Mouse (Mus musculus) midbrain, embryonic 15.5 days (tissue): Measurements from ENCODE around the gene Dpm1. TPM values are rescaled to one million over a fixed set of nuclear protein-coding genes. Genes with fewer than 3 reads are reported as not detected.
A peak's percentile ranks its signal among the peaks of the same experiment; 100 is the strongest.

Experiments used
- ATAC-seq: fragments of 200-750 bp; cut with Nextera tagmentation; replicated peaks from 2 replicates; pipeline ENCODE4 v1.8.0; 2017; ENCODE audit warnings: moderate TSS enrichment
- H3K27ac ChIP-seq: fragments of 300-500 bp; sonication (generic); 2 replicates; pipeline ENCODE4 v1.5.1; 2015; ENCODE audit warnings: mild to moderate bottlenecking, inconsistent platforms
- H3K27me3 ChIP-seq: fragments of 300-500 bp; sonication (generic); replicated peaks from 2 replicates; pipeline ENCODE4 v1.6.1; 2015; ENCODE audit warnings: inconsistent platforms
- H3K36me3 ChIP-seq: fragments of 300-500 bp; sonication (generic); replicated peaks from 2 replicates; pipeline ENCODE4 v1.6.1; 2015; ENCODE audit warnings: inconsistent platforms
- H3K4me1 ChIP-seq: fragments of 300-500 bp; sonication (generic); 2 replicates; pipeline ENCODE4 v1.6.1; 2015; ENCODE audit warnings: inconsistent platforms
- H3K4me2 ChIP-seq: fragments of 300-500 bp; sonication (generic); 2 replicates; pipeline ENCODE4 v1.6.1; 2015; ENCODE audit warnings: inconsistent platforms, mild to moderate bottlenecking, moderate library complexity
- H3K4me3 ChIP-seq: fragments of 300-500 bp; sonication (generic); 2 replicates; pipeline ENCODE4 v1.5.1; 2015; ENCODE audit warnings: mild to moderate bottlenecking, inconsistent platforms
- H3K9ac ChIP-seq: fragments of 300-500 bp; sonication (generic); 2 replicates; pipeline ENCODE4 v1.6.1; 2015; ENCODE audit warnings: mild to moderate bottlenecking, inconsistent platforms
- H3K9me3 ChIP-seq: fragments of 300-500 bp; sonication (generic); 2 replicates; pipeline ENCODE4 v1.6.1; 2016; ENCODE audit warnings: inconsistent platforms
- WGBS: fragments of 180-500 bp; shearing (Covaris S2); methylation state at CpG from one replicate; pipeline ENCODE4 v1.1.7; 2015; ENCODE audit warnings: mixed read lengths; 5-methylcytosine and 5-hydroxymethylcytosine counted together
- polyA plus RNA-seq: library from polyadenylated mRNA; unstranded; fragments of >200 nt; fragmentation: Nextera tagmentation; extraction: Ambion mirVana; gene quantifications from 2 replicates; pipeline ENCODE4 v1.2.1, GENCODE M21; 2015

Gene Dpm1
- polyA plus RNA-seq, 1 experiment from 2014 or later = 56.4 TPM

- ATAC-seq = no peak
- Histone ChIP-seq H3K27ac (no peak overlapping the region), H3K4me3 (no peak overlapping the region), H3K27me3 (no peaks in the 10 kb centered on the region), H3K9me3 (no peaks in the 10 kb centered on the region), H3K4me1 (no peaks in the 10 kb centered on the region), H3K36me3 (no peaks in the 10 kb centered on the region), H3K9ac (no peak overlapping the region), H3K4me2 (no peak overlapping the region)
- 21% methylated on average over 2 of the region's 2 CpGs for WGBS
Observed at GRCm38 (mm10) chr2:168248856-168249245, 18.5 kb upstream of the Dpm1 start.

- H3K27ac ChIP-seq = no peak overlapping the region
- H3K4me2 ChIP-seq = no peak overlapping the region
- 76% methylated on average over 8 of the region's 8 CpGs for WGBS
- H3K9ac ChIP-seq = no peak overlapping the region
- H3K4me1 ChIP-seq = no peaks in the 10 kb centered on the region
- no peak overlapping the region for H3K4me3 ChIP-seq
- no peaks in the 10 kb centered on the region for H3K27me3 ChIP-seq
- ATAC-seq = no peak
- H3K36me3 ChIP-seq = no peaks in the 10 kb centered on the region
- H3K9me3 ChIP-seq = no peaks in the 10 kb centered on the region
Observed at GRCm38 (mm10) chr2:168248167-168248855, 17.9 kb upstream of the Dpm1 start.

- no peaks in the 10 kb centered on the region for H3K27me3 ChIP-seq
- no peak for ATAC-seq
- WGBS = 33% methylated on average over 8 of the region's 8 CpGs
Observed at GRCm38 (mm10) chr2:168245571-168245970, 15.2 kb upstream of the Dpm1 start.

GRCm38 (mm10) chr2:168243278-168243677 is 12.9 kb upstream of the Dpm1 start:
- Histone ChIP-seq H3K9ac (no peak overlapping the region), H3K4me3 (no peak overlapping the region), H3K27me3 (no peaks in the 10 kb centered on the region), H3K9me3 (no peaks in the 10 kb centered on the region), H3K4me1 (no peaks in the 10 kb centered on the region), H3K36me3 (no peaks in the 10 kb centered on the region), H3K27ac (no peak overlapping the region), H3K4me2 (no peak overlapping the region)
- 78% methylated on average over 4 of the region's 4 CpGs for WGBS
- ATAC-seq = no peak

More at GRCm38 (mm10) chr2:168245571-168245970, 15.2 kb upstream of the Dpm1 start:
- Histone ChIP-seq H3K36me3 (no peaks in the 10 kb centered on the region), H3K4me2 (no peak overlapping the region), H3K4me3 (no peak overlapping the region), H3K9me3 (no peaks in the 10 kb centered on the region), H3K9ac (no peak overlapping the region), H3K27ac (no peak overlapping the region), H3K4me1 (no peaks in the 10 kb centered on the region)

GRCm38 (mm10) chr2:168242841-168243240 is 12.4 kb upstream of the Dpm1 start:
- Histone ChIP-seq H3K4me3 (no peak overlapping the region), H3K4me2 (no peak overlapping the region), H3K9me3 (no peaks in the 10 kb centered on the region), H3K27me3 (no peaks in the 10 kb centered on the region), H3K27ac (no peak overlapping the region), H3K4me1 (no peaks in the 10 kb centered on the region), H3K9ac (no peak overlapping the region), H3K36me3 (no peaks in the 10 kb centered on the region)
- no peak for ATAC-seq

GRCm38 (mm10) chr2:168238335-168238734 is 7.9 kb upstream of the Dpm1 start:
- no peak overlapping the region for H3K4me2 ChIP-seq

GRCm38 (mm10) chr2:168233286-168233685 is 2.9 kb upstream of the Dpm1 start:
- no peaks in the 10 kb centered on the region for H3K9me3 ChIP-seq
- H3K36me3 ChIP-seq = 0 out of 2 replicates have a peak, but pooled peaks cover 3% of the 10 kb centered on the region
- ATAC-seq = no peak
- H3K27ac ChIP-seq = no peak overlapping the region
- no peak overlapping the region for H3K9ac ChIP-seq
- H3K4me1 ChIP-seq = peaks cover 38% of the 10 kb centered on the region
- 92% methylated on average over 5 of the region's 5 CpGs for WGBS
- H3K4me2 ChIP-seq = no peak overlapping the region
- no peak overlapping the region for H3K4me3 ChIP-seq
- H3K27me3 ChIP-seq = no peaks in the 10 kb centered on the region

More at GRCm38 (mm10) chr2:168238335-168238734, 7.9 kb upstream of the Dpm1 start:
- no peak for ATAC-seq
- H3K36me3 ChIP-seq = 0 out of 2 replicates have a peak, but pooled peaks cover 3% of the 10 kb centered on the region
- peaks cover 4% of the 10 kb centered on the region; the same call in 1 of the 2 replicates for H3K4me1 ChIP-seq
- H3K9me3 ChIP-seq = no peaks in the 10 kb centered on the region
- no peak overlapping the region for H3K27ac ChIP-seq
- no peak overlapping the region for H3K4me3 ChIP-seq
- H3K9ac ChIP-seq = no peak overlapping the region
- no peaks in the 10 kb centered on the region for H3K27me3 ChIP-seq
- 87% methylated on average over 4 of the region's 4 CpGs for WGBS

GRCm38 (mm10) chr2:168231471-168231829 is 1.1 kb upstream of the Dpm1 start:
- H3K27ac ChIP-seq = no peak overlapping the region
- WGBS = 61% methylated on average over 33 of the region's 33 CpGs
- H3K27me3 ChIP-seq = no peaks in the 10 kb centered on the region
- H3K4me1 ChIP-seq = peaks cover 46% of the 10 kb centered on the region
- H3K9me3 ChIP-seq = no peaks in the 10 kb centered on the region
- H3K4me2 ChIP-seq = peak overlapping the region; percentile 95
- peak overlapping the region; percentile 95 for H3K9ac ChIP-seq
- peak; percentile 13; the same call in 1 of the 2 replicates for ATAC-seq
- H3K4me3 ChIP-seq = peak overlapping the region; percentile 93
- 0 out of 2 replicates have a peak, but pooled peaks cover 7% of the 10 kb centered on the region for H3K36me3 ChIP-seq

GRCm38 (mm10) chr2:168230773-168231470 is 531 bp upstream of the Dpm1 start:
- peak overlapping the region; percentile 93 for H3K4me3 ChIP-seq
- peak overlapping the region; percentile 97 for H3K27ac ChIP-seq
- peak overlapping the region; percentile 95 for H3K4me2 ChIP-seq
- H3K4me1 ChIP-seq = peaks cover 46% of the 10 kb centered on the region
- no peaks in the 10 kb centered on the region for H3K27me3 ChIP-seq
- H3K9ac ChIP-seq = peak overlapping the region; percentile 95
- peaks cover 8% of the 10 kb centered on the region; the same call in 1 of the 2 replicates for H3K36me3 ChIP-seq
- 4% methylated on average over 96 of the region's 105 CpGs for WGBS
- no peaks in the 10 kb centered on the region for H3K9me3 ChIP-seq
- ATAC-seq = peak; percentile 72

- H3K4me2 ChIP-seq = peak overlapping the region; percentile 95
- H3K9ac ChIP-seq = peak overlapping the region; percentile 95
- H3K36me3 ChIP-seq = peaks cover 19% of the 10 kb centered on the region
- peak overlapping the region; percentile 97; the same call in 1 of the 2 replicates for H3K27ac ChIP-seq
- no peaks in the 10 kb centered on the region for H3K27me3 ChIP-seq
- no peaks in the 10 kb centered on the region for H3K9me3 ChIP-seq
- peaks cover 46% of the 10 kb centered on the region for H3K4me1 ChIP-seq
- peak overlapping the region; percentile 93 for H3K4me3 ChIP-seq
- 21% methylated on average over 41 of the region's 41 CpGs for WGBS
- no peak; the same call in 1 of the 2 replicates for ATAC-seq
Observed at GRCm38 (mm10) chr2:168229116-168230025, 1.0 kb downstream of the Dpm1 start.

GRCm38 (mm10) chr2:168223326-168223725 is 7.1 kb downstream of the Dpm1 start:
- Histone ChIP-seq H3K27ac (no peak overlapping the region), H3K9ac (no peak overlapping the region), H3K4me2 (no peak overlapping the region), H3K4me1 (peaks cover 8% of the 10 kb centered on the region), H3K9me3 (no peaks in the 10 kb centered on the region), H3K36me3 (peaks cover 54% of the 10 kb centered on the region), H3K4me3 (no peak overlapping the region), H3K27me3 (no peaks in the 10 kb centered on the region)
- 84% methylated on average over 6 of the region's 6 CpGs for WGBS
- no peak for ATAC-seq
